Mouse (Mus musculus) olfactory bulb, adult 2 months (tissue): ENCODE results near the gene Spsb4.

ENCODE experiments used
- CTCF ChIP-seq: fragments of 200-500 bp; IDR thresholded peaks from 2 replicates; pipeline ENCODE4 v1.5.1; 2012; ENCODE audit warnings: low read depth, mild to moderate bottlenecking, low read length, moderate library complexity; ENCODE audit not compliant: insufficient read depth
- POLR2A ChIP-seq: fragments of 200-500 bp; IDR thresholded peaks from 2 replicates; pipeline ENCODE4 v1.6.1; 2012; ENCODE audit warnings: mild to moderate bottlenecking, low read depth, low read length, moderate library complexity; ENCODE audit not compliant: insufficient read depth

- TF ChIP-seq CTCF, result no peak
- no peak for TF ChIP-seq POLR2A
Observed at GRCm38 (mm10) chr9:96952310-96952975, 66.2 kb downstream of the Spsb4 start.
